Mouse (Mus musculus): ENCODE results near the gene Mustn1.

GRCm38 (mm10) chr14:30876451-30876850, 2.5 kb upstream of the Mustn1 start:
- no peak for TF ChIP-seq CTCF (IDR thresholded peaks at IDR 0.05; ENCODE audit: extremely low read depth, insufficient read depth, low read length)
- no peak for TF ChIP-seq POLR2A (IDR thresholded peaks at IDR 0.05; ENCODE audit: extremely low read depth, insufficient read depth, low read length)

Measured in cortical plate, adult 2 months (tissue).